Mouse (Mus musculus) fat pad, adult 2 months (tissue): ENCODE data around the gene Camta1.

ENCODE experiments used
- DNase-seq: peaks from one replicate; pipeline ENCODE4 v3.0.0-alpha.2; 2011; ENCODE audit warnings: low read depth, low spot score; ENCODE audit errors: extremely low read depth

Gene Camta1

DNA sequence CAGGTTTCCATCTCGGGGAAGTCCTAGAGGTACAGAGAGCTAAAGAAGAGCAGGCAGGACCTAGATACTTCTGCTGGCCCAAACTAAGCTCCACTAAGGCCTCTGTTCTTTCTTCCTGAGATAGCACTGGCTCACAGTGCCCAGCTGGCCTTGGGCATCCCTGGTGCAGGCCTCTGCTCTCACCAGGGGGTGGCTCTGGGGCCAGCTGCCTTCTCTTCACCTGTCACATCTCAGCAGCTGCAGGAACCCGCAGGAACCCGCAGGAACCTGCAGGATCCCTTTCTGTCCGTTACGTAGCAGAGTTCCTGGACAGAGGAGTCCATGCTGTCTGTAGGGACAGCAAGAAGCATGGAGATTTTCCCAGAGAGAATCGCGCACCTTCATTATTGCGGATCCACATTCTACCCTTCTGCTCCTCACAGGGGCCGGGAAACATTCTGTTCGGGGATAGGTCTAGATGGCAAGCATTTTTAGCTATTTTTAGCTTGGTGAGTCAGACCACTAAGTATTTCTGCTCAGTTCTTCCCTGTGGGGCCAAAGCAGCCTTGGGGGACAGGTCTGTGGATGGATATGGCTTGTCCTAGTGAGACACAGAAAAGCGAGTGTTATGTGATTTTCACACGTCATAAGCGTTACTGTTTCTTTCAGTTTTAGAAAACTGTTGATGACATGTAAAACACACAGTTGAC is 566.0 kb downstream of the Camta1 start:
- DNase-seq, result no peak

- no peak for DNase-seq
Observed at GRCm38 (mm10) chr4:151288893-151289585, 572.6 kb downstream of the Camta1 start.

DNA sequence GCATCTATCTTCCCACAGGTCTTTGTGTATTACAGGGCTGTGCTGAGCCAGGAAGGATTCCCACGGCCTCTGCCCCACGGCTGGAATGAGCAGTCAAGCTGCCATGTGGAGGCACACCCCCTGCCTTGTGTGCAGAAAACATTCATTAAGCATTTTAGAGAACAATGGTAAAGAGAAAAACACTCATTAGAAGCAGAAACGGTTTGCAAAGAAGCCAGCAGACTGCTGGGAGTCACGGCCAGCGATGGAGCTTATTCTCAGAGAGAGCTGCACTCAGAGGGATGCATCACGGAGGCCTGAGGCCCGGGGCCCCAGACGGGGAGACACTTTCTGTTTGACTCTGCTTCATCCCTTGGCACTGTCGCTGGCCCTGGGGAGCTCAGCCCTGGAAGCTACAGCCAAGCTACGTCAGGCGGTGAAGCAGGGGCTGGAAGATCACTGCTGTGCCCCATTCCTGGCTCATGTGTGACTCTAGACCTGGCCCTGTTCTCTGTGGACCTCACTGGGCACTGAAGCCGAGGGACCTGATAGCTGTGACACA is 575.7 kb downstream of the Camta1 start:
- no peak for DNase-seq

DNA sequence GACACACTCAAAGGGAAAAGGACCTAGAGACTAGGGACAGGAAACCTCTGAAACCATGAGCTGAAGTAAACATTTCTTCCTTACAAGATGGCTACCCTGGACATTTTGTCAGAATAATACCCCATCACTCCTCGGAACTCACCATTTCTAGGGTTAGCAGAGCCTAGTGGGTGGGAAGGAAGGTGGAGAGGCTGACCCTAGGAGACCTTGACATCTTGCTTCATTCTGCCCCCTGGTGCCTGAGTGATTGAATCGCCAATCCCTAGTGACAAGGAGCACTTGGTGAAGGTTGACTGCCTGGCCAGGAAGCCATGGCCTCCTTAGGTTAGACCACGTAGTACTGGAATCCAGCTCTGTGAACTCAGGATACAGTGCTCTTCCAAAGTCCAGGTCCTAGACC is 576.2 kb downstream of the Camta1 start:
- DNase-seq, result no peak

- no peak for DNase-seq
Observed at GRCm38 (mm10) chr4:151283092-151283741, 578.5 kb downstream of the Camta1 start.

GRCm38 (mm10) chr4:151282103-151282502 is 579.6 kb downstream of the Camta1 start:
- DNase-seq, result no peak

- no peak for DNase-seq
Observed at GRCm38 (mm10) chr4:151275292-151275691, 586.4 kb downstream of the Camta1 start.

GRCm38 (mm10) chr4:151263786-151264414 is 597.8 kb downstream of the Camta1 start:
- no peak for DNase-seq

DNA sequence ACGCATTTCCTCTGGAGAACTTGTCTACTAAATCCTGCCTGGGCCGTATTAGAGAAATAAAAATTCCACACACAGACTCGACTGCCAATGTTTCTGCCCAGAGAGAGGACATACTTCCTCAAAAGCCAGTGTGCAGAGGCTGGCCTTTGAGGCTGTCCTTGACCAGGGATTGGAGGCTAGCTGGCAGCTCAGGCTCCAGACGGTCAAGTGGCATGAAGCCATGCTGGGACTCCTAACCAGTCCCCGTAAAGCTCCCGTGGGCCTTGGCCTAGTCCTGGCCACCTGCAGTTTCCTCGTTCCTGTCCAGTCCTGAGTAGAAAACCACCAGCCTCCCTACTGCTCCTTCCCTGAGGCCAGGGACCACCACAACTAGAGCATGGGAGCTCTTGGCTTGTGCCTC is 598.6 kb downstream of the Camta1 start:
- DNase-seq, result no peak

DNA sequence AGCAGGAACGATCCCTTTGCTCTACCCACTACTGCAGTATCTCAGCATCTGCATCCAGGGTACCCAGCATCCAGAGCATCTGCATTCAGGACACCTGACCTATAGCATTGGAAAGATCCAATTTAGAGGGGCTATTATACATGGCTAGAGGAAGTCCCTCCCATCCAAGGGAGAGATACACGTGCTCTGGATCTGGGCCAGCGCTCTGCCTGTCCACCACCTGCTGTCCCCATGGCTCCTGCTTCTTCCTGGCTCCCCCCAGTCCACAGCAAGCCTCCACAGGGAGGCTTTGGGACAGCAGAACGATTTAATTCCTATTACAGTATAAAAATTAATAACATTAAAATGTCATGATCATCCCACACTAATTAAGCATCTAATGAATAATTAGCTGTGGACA is 605.1 kb downstream of the Camta1 start:
- no peak for DNase-seq

- DNase-seq, result no peak
Observed at GRCm38 (mm10) chr4:151250824-151251223, 610.9 kb downstream of the Camta1 start.

DNA sequence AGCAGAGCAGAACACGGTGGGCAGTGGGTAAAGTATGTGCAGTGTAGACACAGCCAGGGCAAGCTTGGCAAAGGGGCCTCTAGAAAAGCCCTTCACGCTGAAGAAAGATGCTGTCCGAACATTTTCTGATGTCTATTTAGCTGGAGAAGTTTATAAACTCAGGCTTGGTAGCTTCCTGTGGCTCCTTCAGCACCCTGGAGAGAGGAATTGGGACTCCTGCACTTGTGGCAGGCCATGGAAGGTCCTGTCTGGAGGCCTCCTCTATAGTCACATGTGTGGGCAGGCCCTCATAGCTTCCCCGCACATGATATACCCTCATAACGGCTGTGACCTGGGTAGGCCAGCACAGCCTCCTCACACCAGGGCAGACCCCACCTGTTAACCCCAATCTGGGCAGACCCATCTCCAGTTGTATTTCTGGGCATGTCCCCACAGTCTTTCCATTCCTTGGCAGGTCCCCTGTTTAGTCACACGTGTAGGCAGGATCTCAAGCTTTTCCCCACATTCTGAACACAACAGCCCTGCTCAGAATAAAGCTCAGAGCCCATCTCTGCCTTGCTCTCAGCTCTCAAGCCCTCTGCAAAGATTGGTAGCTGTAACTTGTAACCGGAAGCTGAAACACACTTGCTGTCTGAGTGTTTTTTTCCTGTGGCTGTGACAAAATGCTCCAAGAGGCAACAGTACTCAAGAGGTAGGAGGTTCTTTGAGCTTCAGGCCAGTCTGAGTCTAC is 616.4 kb downstream of the Camta1 start:
- DNase-seq, result no peak

DNA sequence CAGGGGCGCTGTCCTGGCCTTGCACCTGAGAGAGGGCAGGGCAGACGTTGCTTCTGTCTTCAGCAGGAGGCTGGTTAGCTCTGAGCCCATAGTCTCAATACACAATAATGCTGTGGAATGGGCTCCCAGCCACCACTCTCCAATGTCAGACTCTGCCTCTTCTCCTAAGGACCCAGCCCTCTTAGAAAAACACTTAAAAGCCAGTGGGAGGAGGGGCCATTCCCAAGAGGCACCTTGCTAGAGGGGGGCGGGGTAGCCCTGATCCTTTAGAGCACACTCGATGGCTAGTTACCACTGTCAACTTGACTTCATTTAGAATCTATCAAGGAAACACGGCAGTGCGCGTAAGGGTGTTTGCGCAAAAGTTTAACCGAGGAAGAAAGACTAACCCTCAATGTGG is 618.2 kb downstream of the Camta1 start:
- DNase-seq, result no peak

- DNase-seq, result no peak
Observed at GRCm38 (mm10) chr4:151242751-151243150, 618.9 kb downstream of the Camta1 start.

- no peak for DNase-seq
Observed at GRCm38 (mm10) chr4:151240465-151240864, 621.2 kb downstream of the Camta1 start.

- DNase-seq, result no peak
Observed at GRCm38 (mm10) chr4:151238970-151239684, 622.5 kb downstream of the Camta1 start.

- no peak for DNase-seq
Observed at GRCm38 (mm10) chr4:151237501-151237900, 624.2 kb downstream of the Camta1 start.

DNA sequence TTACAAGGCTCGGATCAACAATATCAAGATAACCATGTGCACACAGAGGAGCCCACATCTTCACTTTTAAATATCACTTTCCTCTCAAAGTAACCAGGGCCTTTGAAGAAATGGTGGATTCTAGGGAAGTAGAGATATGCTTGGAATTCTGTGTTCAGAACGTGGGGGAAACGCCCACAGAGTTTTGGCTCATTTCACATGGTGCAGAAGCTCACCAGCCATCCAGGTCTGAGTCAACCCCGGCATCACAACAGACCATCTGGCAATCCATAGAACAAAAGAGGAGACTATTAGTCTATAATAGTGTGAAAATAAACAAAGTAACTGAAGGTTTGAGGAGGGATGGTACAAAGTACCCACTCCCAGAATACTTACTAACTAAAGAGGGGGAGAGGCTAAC is 626.7 kb downstream of the Camta1 start:
- DNase-seq, result no peak

DNA sequence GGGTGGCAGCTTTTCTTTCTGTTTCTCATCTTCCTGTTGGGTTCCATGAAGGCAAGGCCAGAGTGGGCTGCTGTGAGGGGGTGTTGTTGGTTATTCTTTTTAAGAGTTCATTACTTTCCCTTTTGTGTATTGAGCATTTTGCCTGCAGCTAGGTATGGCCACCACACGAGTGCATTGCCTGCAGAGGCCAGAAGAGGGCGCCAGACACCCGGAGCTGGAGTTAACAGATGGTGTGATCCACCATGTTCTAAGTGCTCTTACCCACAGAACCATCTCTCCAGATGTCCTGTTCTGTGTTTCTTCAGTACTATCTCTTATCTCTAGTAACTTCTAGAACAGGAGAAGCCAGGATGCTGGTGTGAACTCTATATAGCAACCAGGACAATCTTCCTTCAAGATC is 629.6 kb downstream of the Camta1 start:
- DNase-seq, result no peak

DNA sequence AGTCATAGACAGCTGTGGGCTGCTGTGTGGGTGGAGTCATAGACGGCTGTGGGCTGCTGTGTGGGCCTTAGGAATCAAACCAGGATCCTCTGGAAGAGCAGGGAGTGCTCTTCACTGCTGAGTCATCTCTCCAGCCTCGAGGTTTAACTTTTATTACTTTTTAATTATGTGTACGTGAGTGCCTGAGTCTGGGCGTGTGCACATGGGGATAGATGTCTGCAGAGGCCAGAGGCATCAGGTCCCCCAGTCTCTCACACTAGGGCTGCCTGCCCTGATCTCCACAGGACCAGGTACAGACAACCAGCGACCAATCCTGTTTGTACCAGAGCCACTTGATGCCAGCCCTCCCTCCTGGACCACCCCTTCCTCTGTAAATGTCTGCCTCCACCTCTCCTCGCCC is 632.6 kb downstream of the Camta1 start:
- DNase-seq, result no peak
